ENCODE assay signal across 15 mouse cellular contexts in the genomic region with DNA sequence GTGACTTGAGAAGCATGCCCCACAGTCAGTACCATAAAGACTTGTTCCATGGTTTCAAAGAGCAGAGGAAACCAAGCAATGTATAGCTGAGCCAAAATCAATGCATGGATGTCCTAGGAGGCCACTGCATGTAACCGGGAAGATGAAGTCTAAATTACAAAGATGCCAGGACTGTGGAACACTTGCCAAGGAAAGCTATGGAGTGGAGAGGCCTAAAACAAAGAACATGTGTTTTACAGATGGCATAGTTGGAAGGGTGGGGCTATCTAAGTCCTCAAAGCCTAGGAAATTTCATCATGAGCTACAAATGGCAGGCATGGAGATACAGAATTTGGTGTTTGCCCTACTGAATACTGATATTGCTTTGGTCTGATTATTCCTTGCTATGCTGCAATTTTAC.
"Had no signal": no experiment of that assay in that cellular context is flagged by ENCODE, and none has a peak within 500 bp of the region (broad histone marks: within the 10 kb centered on the region; RNA-seq: fewer than 3 reads in every experiment).

No protein-coding gene starts in this region.

- H3K4me2 ChIP-seq: lung, embryonic 15.5 days; midbrain, embryonic 11.5 days; midbrain, embryonic 13.5 days; midbrain, embryonic 15.5 days; neural tube, embryonic 12.5 days had no signal

- H3K27ac ChIP-seq: lung, embryonic 15.5 days; macrophage; midbrain, embryonic 13.5 days; midbrain, embryonic 15.5 days; neural tube, embryonic 12.5 days had no signal

- H3K9ac ChIP-seq: lung, embryonic 15.5 days; midbrain, embryonic 13.5 days; midbrain, embryonic 15.5 days; neural tube, embryonic 12.5 days had no signal

- H3K36me3 ChIP-seq: midbrain, embryonic 15.5 days; neural tube, embryonic 12.5 days had no signal

- H3K4me1 ChIP-seq: lung, embryonic 15.5 days; midbrain, embryonic 13.5 days; midbrain, embryonic 15.5 days; neural tube, embryonic 12.5 days had no signal

- H3K4me3 ChIP-seq: lung, embryonic 15.5 days; megakaryocyte, embryonic 14.5 days; midbrain, embryonic 13.5 days; midbrain, embryonic 15.5 days; neural tube, embryonic 12.5 days had no signal

- DNase-seq: lung, adult 2 months; lung, postnatal 14 days; lung, postnatal 36 days; right cerebral cortex, postnatal 14 days; thymus, adult 18-20 months; thymus, postnatal 14 days; thymus, postnatal 36 days had no signal

- H3K9me3 ChIP-seq: lung, embryonic 15.5 days; megakaryocyte, embryonic 14.5 days; midbrain, embryonic 13.5 days; midbrain, embryonic 15.5 days; neural tube, embryonic 12.5 days had no signal

- ATAC-seq: lung, postnatal 0 days; midbrain, embryonic 13.5 days; midbrain, embryonic 15.5 days had no signal

- H3K27me3 ChIP-seq: lung, embryonic 15.5 days; megakaryocyte, embryonic 14.5 days; midbrain, embryonic 13.5 days; midbrain, embryonic 15.5 days; neural tube, embryonic 12.5 days had no signal
